Mouse (Mus musculus) ovary, adult 2 months (tissue): ENCODE results near the gene Mfsd8. TPM values are rescaled to one million over a fixed set of nuclear protein-coding genes. Genes with fewer than 3 reads are reported as not detected.

Experiments used
- polyA plus RNA-seq: library from polyadenylated mRNA; depleted of rRNA; stranded (reverse); fragments of >200 nt; gene quantifications from 2 replicates; pipeline ENCODE4 v1.2.3, GENCODE M21; 2012; rRNA removed

Gene Mfsd8
- polyA plus RNA-seq: 1.6 TPM in 2 replicates

DNA sequence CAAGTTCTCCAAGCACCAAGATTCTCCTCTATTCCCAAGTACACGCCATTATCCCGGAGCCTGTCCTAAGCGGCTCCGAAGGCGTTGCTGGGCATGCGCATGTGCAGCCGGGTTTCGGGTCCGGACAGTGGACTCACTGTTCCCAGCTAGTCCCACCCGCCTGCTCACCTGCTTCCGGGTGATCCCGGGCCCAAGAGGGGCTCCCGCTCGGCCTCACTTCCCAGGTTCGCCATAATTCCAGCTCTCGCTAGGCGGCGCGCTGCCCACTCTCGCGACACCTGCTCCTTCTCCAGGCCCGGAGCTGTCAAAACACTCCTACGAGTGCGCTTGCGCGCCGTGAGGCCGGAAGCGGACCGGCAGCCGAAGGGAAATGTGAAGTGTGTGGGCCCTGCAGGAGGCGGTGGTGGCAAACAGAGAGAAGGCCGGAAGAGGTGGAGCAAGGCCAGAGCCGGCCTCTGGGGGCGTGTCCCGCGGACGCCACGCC lies at the start of gene Mfsd8:
Gene Mfsd8 (minus strand): TSS at position 414 of the 484 bp plus-strand sequence.

DNA sequence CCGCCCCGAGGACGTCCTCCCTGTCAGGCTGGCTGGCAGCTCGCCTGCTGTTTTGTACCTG lies 101 bp upstream of the Mfsd8 start, which contains the start of gene Abhd18:
Gene Abhd18 (plus strand): TSS at position 14 of the 61 bp plus-strand sequence.

DNA sequence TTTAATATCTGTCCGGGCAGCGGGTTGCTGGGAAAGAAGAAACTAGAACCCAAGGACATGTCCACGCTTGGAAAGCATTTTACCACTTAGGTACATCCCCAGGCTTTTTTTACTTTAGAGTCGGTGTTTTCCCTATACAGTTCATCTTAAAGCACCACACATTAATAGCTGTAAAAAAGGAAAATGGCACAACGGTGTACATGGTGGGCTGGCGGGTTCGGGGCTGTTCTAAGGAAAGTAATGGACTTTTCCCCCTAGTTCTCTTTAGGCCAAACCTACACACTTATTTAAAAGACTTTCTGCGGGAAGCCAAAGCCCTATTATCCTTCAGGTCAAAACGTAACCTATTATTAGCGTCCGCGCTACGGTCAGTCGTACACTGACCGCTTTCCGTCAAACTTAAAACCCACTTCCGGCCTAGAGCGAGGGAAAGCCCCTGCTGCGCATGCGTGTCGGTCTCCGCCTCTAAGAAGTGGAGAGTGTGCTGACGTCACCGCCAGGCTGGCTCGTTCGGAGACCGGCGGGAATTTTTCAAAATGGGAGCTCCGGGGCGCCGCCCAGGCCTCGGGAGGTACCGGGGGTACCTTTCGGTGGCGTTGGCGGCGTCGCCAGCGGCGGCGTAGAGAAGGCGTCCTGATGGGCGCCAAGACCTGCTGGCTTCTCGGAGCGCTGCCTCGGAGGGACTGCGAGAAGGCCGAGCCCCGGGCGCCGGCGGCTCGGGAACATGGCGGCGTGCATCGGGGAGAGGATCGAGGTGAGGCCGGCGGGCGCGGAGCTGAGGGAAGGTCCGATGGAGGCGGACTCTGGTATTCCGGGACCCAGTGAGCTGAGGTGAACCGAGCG lies 46.9 kb downstream of the Mfsd8 start, which contains the start of gene Plk4:
Gene Plk4 (plus strand): TSS at position 490 of the 843 bp plus-strand sequence.

Other genes starting within 250 kb of the Mfsd8 start
- gene Slc25a31, start 138.0 kb downstream of the Mfsd8 start, polyA plus RNA-seq: 0.46 and 0.51 TPM in 2 replicates
- 22.6 and 37.6 TPM in 2 replicates for gene Hspa4l, start 102.4 kb downstream of the Mfsd8 start, polyA plus RNA-seq
- gene Plk4, start 46.9 kb downstream of the Mfsd8 start, polyA plus RNA-seq: 2.9 and 4.4 TPM in 2 replicates
- 1.1 and 1.9 TPM in 2 replicates for gene Abhd18, start 84 bp upstream of the Mfsd8 start, polyA plus RNA-seq
- gene 1700034I23Rik, start 55.7 kb upstream of the Mfsd8 start, polyA plus RNA-seq: not detected in 2 replicates
- 7.3 and 11.0 TPM in 2 replicates for gene Larp1b, start 102.9 kb upstream of the Mfsd8 start, polyA plus RNA-seq
- gene Pgrmc2, start 236.2 kb upstream of the Mfsd8 start, polyA plus RNA-seq: 27.7 and 40.0 TPM in 2 replicates